Mouse (Mus musculus) forebrain, embryonic 16.5 days (tissue): ENCODE data around the gene Ndrg4. TPM values are rescaled to one million over a fixed set of nuclear protein-coding genes. Genes with fewer than 3 reads are reported as not detected.
A peak's percentile ranks its signal among the peaks of the same experiment; 100 is the strongest.

Source experiments
- ATAC-seq: fragments of 200-750 bp; cut with Nextera tagmentation; 2 replicates; pipeline ENCODE4 v1.8.0; 2017; ENCODE audit warnings: mild to moderate bottlenecking, moderate library complexity
- H3K27ac ChIP-seq: fragments of 300-500 bp; sonication (generic); 2 replicates; pipeline ENCODE4 v1.5.1; 2014; ENCODE audit warnings: low read length, control low read depth
- H3K27me3 ChIP-seq: fragments of 300-500 bp; sonication (generic); replicated peaks from 2 replicates; pipeline ENCODE4 v1.6.1; 2014; ENCODE audit warnings: low read length; ENCODE audit not compliant: control insufficient read depth, insufficient read depth
- H3K36me3 ChIP-seq: fragments of 300-500 bp; sonication (generic); 2 replicates; pipeline ENCODE4 v1.6.1; 2014; ENCODE audit not compliant: control insufficient read depth, insufficient read depth
- H3K4me1 ChIP-seq: fragments of 300-500 bp; sonication (generic); replicated peaks from 2 replicates; pipeline ENCODE4 v1.6.1; 2014; ENCODE audit warnings: low read length; ENCODE audit not compliant: control insufficient read depth, insufficient read depth
- H3K4me2 ChIP-seq: fragments of 300-500 bp; sonication (generic); 2 replicates; pipeline ENCODE4 v1.6.1; 2014; ENCODE audit warnings: mild to moderate bottlenecking, low read length, control low read depth
- H3K4me3 ChIP-seq: fragments of 300-500 bp; sonication (generic); replicated peaks from 2 replicates; pipeline ENCODE4 v1.5.1; 2014; ENCODE audit warnings: mild to moderate bottlenecking, low read length, control low read depth
- H3K9ac ChIP-seq: fragments of 300-500 bp; sonication (generic); replicated peaks from 2 replicates; pipeline ENCODE4 v1.6.1; 2014; ENCODE audit warnings: low read depth, low read length, control low read depth
- H3K9me3 ChIP-seq: fragments of 300-500 bp; sonication (generic); 2 replicates; pipeline ENCODE4 v1.6.1; 2016; ENCODE audit warnings: low read length; ENCODE audit not compliant: control insufficient read depth
- WGBS: fragments of 180-500 bp; shearing (Covaris S2); extraction: QIAGEN DNeasy Blood & Tissue Kit; methylation state at CpG from one replicate; pipeline ENCODE4 v1.1.7; 2014; 5-methylcytosine and 5-hydroxymethylcytosine counted together
- polyA plus RNA-seq: library from polyadenylated mRNA; unstranded; fragments of >200 nt; fragmentation: Nextera tagmentation; extraction: Ambion mirVana; gene quantifications from 2 replicates; pipeline ENCODE4 v1.2.1, GENCODE M21; 2015

Ndrg4 gene
- polyA plus RNA-seq, 1 experiment from 2014 or later, result 296 TPM

DNA sequence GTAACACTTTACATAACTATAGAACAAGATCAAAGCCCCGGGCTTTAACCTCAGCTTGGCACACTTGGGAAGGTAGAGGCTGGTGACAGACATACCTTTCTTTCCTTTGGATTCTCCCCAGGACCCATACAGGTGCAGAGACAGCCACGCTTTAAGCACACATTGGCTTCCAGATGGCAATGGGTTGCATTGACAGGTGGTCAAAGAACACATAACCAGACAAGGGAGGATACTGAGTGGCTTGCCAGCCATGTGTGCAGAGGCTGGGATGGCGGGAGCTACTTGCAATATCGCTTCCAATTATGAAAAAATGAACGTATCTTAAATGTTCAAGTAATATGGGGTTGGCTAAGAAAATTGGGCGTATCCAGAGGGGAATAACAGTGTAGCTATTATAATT, 4.9 kb upstream of the Ndrg4 start:
- peaks cover 5% of the 10 kb centered on the region; the same call in 1 of the 2 replicates for H3K27me3 ChIP-seq
- H3K4me1 ChIP-seq, result no peaks in the 10 kb centered on the region
- no peak overlapping the region for H3K27ac ChIP-seq
- no peak overlapping the region for H3K9ac ChIP-seq
- no peak overlapping the region for H3K4me2 ChIP-seq
- no peak overlapping the region for H3K4me3 ChIP-seq
- H3K9me3 ChIP-seq, result no peaks in the 10 kb centered on the region
- WGBS, result 74% methylated on average over 6 of the region's 6 CpGs
- no peaks in the 10 kb centered on the region for H3K36me3 ChIP-seq
- ATAC-seq, result no peak

DNA sequence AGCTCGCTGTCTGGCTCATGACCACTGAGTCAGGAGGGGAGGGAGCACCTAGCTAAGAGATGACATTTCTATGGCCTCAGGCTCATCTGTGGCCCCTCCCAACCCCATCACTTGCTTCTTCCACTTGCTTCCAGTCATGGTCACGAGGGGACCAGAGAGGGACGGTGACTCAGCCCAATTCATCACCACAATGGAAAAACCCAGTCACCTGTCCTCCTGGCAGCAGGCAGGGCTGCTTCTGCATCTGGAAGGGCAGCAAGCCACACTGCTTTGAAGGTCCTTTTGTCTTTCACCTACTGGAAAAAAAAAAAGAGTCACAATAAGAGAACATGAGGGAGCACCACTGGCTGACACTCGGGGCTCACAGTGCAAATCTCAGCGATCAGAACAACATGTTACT, 4.0 kb upstream of the Ndrg4 start:
- WGBS, result 73% methylated on average over 5 of the region's 5 CpGs
- Histone ChIP-seq H3K9ac (no peak overlapping the region), H3K27me3 (peaks cover 5% of the 10 kb centered on the region; the same call in 1 of the 2 replicates), H3K27ac (no peak overlapping the region), H3K36me3 (no peaks in the 10 kb centered on the region), H3K4me1 (no peaks in the 10 kb centered on the region), H3K4me2 (no peak overlapping the region), H3K9me3 (no peaks in the 10 kb centered on the region), H3K4me3 (no peak overlapping the region)
- no peak for ATAC-seq

DNA sequence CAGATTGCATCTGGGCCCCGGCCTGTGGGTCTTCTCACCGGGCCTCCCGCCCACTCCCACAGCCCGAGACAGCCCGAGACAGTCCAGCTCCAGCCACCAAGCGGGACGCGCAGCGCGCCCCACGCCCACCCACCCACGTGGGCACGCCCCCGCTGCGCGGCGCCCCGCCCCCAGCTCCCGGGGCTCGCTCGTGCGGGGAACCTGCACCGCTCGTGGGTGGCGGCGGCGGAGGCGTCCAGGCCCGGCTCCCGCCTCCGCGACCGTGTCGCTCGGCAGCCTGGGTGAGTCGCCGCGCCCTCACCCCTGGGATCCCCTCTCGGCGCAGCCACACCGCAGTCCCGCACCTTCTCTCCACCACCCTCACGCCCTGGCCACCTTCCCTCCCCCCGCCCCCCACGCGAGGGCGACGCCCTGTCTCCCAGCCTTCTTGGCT, 827 bp downstream of the Ndrg4 start:
- Histone ChIP-seq H3K4me1 (peaks cover 14% of the 10 kb centered on the region), H3K36me3 (no peaks in the 10 kb centered on the region), H3K9me3 (no peaks in the 10 kb centered on the region), H3K27ac (peak overlapping the region; percentile 63), H3K4me3 (peak overlapping the region; percentile 82), H3K4me2 (peak overlapping the region; percentile 72), H3K27me3 (peaks cover 7% of the 10 kb centered on the region; the same call in 1 of the 2 replicates), H3K9ac (peak overlapping the region; percentile 81)
- peak; percentile 72 for ATAC-seq
- WGBS, result under 1% methylated on average over 42 of the region's 48 CpGs

DNA sequence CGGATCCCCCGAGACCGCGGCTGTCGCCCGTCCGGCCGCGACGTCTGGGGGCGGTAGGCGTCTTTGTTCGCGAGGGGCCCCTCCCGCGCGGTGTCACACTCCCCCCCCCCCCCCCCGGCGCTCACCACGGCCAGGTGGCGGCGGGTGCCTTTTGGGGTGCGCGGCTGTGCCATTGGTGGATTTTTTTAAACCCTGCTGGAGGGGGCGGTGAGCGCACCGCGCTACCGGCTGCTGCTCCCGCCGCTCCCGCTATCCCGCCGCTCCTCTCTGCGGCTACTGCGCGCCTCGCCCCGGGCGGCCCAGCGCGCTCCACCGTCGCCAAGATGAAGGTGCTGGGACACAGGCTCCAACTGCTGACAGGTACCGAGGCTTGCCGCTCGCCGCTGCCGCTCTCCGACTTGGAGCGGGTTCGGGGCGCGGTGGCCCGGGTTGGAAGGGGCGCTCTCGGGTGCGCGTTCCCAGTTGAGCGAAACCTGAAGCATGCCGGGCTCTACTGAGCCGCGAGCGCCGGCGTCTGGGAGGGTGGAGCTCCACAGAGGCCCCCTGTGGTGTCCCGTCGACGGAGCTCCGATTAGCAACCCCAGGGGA, 1.3 kb downstream of the Ndrg4 start:
- peaks cover 7% of the 10 kb centered on the region; the same call in 1 of the 2 replicates for H3K27me3 ChIP-seq

DNA sequence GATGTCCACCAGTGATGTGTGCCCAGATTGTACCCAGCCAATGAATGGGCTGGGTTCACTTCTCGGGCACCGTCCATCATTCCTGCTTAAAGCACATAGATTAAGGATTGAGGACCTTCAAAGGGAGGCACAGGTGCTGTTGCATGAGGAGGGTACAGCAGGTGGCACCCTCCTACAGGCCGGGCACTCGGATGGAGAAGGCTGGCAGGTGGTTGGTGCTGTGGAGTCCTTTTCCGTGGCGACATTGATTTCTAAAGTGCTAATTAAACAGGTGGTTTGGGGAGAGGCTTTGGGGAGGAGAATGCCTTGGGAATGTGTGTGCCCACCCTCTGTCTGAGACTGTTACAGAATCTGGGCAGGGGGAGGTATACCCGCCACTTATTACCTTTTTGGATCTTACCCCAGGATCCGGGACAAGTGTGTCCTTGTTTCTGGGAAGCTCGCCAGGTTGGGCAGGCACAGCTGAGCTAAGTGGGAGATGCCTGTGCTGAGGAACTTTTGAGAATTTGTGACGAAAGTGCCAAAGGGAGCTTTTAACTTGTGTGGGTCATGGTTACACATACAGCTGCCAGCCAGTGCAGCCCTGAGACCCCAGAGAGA, 11.4 kb downstream of the Ndrg4 start:
- H3K4me2 ChIP-seq, result no peak overlapping the region
- H3K27ac ChIP-seq, result no peak overlapping the region
- H3K4me3 ChIP-seq, result no peak overlapping the region
- 38% methylated on average over 10 of the region's 10 CpGs for WGBS
- peaks cover 5% of the 10 kb centered on the region; the same call in 1 of the 2 replicates for H3K4me1 ChIP-seq
- no peaks in the 10 kb centered on the region for H3K36me3 ChIP-seq
- no peaks in the 10 kb centered on the region for H3K9me3 ChIP-seq
- peak; percentile 36; the same call in 1 of the 2 replicates for ATAC-seq
- no peak overlapping the region for H3K9ac ChIP-seq
- H3K27me3 ChIP-seq, result no peaks in the 10 kb centered on the region

More for the DNA sequence above, 1.3 kb downstream of the Ndrg4 start:
- Histone ChIP-seq H3K4me3 (peak overlapping the region; percentile 82), H3K4me2 (peak overlapping the region; percentile 72), H3K9me3 (no peaks in the 10 kb centered on the region), H3K36me3 (no peaks in the 10 kb centered on the region), H3K4me1 (peaks cover 14% of the 10 kb centered on the region), H3K9ac (peak overlapping the region; percentile 81), H3K27ac (peak overlapping the region; percentile 63)
- WGBS, result under 1% methylated on average over 55 of the region's 70 CpGs
- ATAC-seq, result peak; percentile 78

DNA sequence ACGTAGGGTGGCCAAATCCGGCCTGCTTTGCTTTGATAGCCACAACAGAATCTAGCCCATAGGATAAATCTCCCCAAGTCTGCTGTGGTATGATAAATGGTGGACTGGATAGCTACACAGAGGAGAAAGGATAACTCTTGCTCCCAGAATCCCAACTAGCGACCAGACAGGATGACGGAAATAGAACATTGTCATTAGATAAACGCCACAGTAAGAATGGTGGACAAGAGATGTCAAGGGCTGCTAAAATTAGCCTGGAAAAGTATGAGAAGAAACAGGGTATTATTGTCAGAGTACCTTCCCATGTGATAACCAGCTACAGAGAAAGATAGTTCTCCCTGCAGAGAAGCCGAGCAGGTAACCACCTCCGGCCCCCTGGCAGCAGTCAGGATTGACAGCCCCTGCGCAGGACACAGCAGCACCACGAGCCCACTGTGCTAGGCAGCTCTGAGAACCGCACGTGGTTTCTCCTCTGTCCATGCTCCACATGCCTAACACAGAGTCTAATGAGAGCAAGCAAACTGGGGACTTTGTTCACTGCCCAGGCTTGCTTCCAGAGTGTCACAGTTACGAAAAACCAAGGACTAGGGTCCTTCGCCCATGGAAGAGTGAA, 14.3 kb downstream of the Ndrg4 start:
- Histone ChIP-seq H3K27me3 (no peaks in the 10 kb centered on the region), H3K4me2 (no peak overlapping the region), H3K4me3 (no peak overlapping the region), H3K9me3 (no peaks in the 10 kb centered on the region), H3K4me1 (peaks cover 15% of the 10 kb centered on the region), H3K36me3 (no peaks in the 10 kb centered on the region), H3K9ac (no peak overlapping the region), H3K27ac (no peak overlapping the region)
- 85% methylated on average over 13 of the region's 13 CpGs for WGBS
- ATAC-seq, result no peak

DNA sequence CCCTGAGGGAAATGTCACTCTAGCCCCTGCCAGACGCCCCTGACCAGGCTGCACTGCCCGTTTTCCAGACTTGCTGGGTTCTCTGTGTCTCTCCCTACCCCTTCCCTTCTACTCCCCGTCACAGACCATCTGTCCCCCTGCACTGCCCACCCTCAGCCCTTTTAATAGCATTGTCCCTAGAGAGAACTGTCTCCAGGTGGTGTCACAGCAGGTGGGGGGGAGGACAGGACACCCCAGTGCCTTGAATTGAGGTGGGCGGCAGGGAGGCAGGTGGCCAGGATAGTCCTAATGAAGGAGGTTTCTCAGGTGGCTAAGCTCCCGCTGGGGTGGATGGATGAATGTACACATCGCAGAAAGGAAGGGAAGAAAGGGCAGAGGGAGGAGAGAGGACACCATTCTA, 17.9 kb downstream of the Ndrg4 start:
- H3K4me2 ChIP-seq, result no peak overlapping the region
- H3K27me3 ChIP-seq, result no peaks in the 10 kb centered on the region; the same call in 1 of the 2 replicates
- WGBS, result 6% methylated on average over 6 of the region's 6 CpGs
- no peaks in the 10 kb centered on the region for H3K9me3 ChIP-seq
- peak overlapping the region; percentile 29; the same call in 1 of the 2 replicates for H3K9ac ChIP-seq
- H3K36me3 ChIP-seq, result no peaks in the 10 kb centered on the region
- peaks cover 13% of the 10 kb centered on the region for H3K4me1 ChIP-seq
- ATAC-seq, result no peak
- H3K4me3 ChIP-seq, result no peak overlapping the region
- H3K27ac ChIP-seq, result no peak overlapping the region

DNA sequence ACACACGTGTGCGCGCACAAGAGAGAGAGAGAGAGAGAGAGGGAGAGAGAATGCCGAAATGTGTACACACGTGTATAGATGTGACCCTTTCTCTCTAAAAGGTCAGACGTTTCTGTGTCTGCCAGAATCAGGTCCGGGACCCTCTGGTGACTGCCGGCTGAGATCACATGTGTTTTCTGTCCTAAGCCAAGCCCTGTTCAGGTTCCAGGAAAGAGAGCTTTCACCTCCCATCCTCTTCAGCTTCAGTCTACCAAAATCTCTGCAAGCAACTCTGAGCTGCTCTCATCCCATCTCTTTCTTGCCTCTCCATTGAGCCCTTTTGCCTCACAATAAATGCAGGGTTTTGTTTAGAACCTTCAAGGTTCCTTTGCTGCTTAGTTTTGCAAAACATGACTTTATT, 19.9 kb downstream of the Ndrg4 start:
- ATAC-seq, result no peak
- H3K9me3 ChIP-seq, result no peaks in the 10 kb centered on the region
- 47% methylated on average over 5 of the region's 8 CpGs for WGBS
- no peaks in the 10 kb centered on the region; the same call in 1 of the 2 replicates for H3K27me3 ChIP-seq
- H3K9ac ChIP-seq, result peak overlapping the region; percentile 34; the same call in 1 of the 2 replicates
- H3K4me3 ChIP-seq, result peak overlapping the region; percentile 14; the same call in 1 of the 2 replicates
- peak overlapping the region; percentile 33 for H3K4me2 ChIP-seq
- H3K4me1 ChIP-seq, result peaks cover 28% of the 10 kb centered on the region
- no peaks in the 10 kb centered on the region for H3K36me3 ChIP-seq
- no peak overlapping the region for H3K27ac ChIP-seq

DNA sequence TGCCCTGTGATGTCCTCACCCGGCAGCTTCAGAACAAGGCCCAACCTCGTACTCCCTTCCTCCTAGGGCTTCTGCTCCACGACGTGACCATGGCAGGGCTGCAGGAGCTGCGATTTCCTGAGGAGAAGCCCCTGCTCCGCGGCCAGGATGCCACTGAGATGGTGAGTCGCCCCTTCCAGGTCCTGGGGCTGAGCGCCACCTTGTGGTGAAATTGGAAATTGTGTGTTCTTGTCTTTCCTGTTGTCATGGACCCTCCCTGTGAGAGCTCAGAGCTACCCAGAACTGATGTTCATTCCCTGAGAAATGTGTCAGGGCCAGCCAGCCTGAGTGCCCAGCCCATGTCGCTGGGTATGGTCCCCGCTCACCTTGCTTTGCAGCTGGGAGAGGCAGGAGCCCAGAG, 20.3 kb downstream of the Ndrg4 start:
- H3K4me1 ChIP-seq, result peaks cover 31% of the 10 kb centered on the region
- H3K9ac ChIP-seq, result peak overlapping the region; percentile 34; the same call in 1 of the 2 replicates
- H3K27ac ChIP-seq, result no peak overlapping the region

More for the DNA sequence above, 20.3 kb downstream of the Ndrg4 start:
- peak overlapping the region; percentile 33 for H3K4me2 ChIP-seq
- H3K27me3 ChIP-seq, result no peaks in the 10 kb centered on the region; the same call in 1 of the 2 replicates
- H3K36me3 ChIP-seq, result no peaks in the 10 kb centered on the region
- peak; percentile 73 for ATAC-seq
- H3K9me3 ChIP-seq, result no peaks in the 10 kb centered on the region
- peak overlapping the region; percentile 14; the same call in 1 of the 2 replicates for H3K4me3 ChIP-seq
- under 1% methylated on average over 11 of the region's 11 CpGs for WGBS
